Mouse (Mus musculus): ENCODE data around the gene Zfhx2.

GRCm38 (mm10) chr14:55119421-55120134 lies 27.5 kb upstream of the Zfhx2 start:
- TF ChIP-seq CTCF (IDR thresholded peaks at IDR 0.05; ENCODE audit: control insufficient read depth, insufficient read depth, insufficient replicate concordance, low read depth, low read length) (no peak; the same call in 1 of the 2 replicates), POLR2A (IDR thresholded peaks at IDR 0.05; ENCODE audit: control insufficient read depth, low read depth, low read length) (no peak)
